Mouse (Mus musculus): Measurements from ENCODE around the gene Magea2. TPM values are rescaled to one million over a fixed set of nuclear protein-coding genes. Genes with fewer than 3 reads are reported as not detected.

Magea2 gene
- not detected for total RNA-seq (2023)

GRCm38 (mm10) chrX:155093566-155093965 is at the start of gene Magea2:
Magea2 (minus strand) TSS chrX:155093666.

DNA sequence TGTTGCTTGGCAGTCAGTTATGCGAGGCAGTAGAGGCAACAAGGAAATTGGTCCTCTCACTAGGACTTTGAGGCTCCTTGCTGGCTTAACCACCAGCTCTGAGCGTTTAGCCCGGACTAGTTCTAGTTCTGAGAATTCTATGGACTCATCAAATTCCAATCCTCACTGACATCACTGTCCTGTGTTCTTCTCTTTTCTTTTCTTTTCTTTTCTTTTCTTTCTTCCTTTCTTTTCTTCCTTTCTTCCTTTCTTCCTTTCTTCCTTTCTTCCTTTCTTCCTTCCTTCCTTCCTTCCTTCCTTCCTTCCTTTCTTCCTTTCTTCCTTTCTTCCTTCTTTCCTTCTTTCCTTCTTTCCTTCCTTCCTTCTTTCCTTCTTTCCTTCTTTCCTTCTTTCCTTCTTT is 34.8 kb upstream of the Magea2 start, which contains the start of gene Cldn34b2:
TSS of gene Cldn34b2 (minus strand) at position 101 of the 400 bp plus-strand sequence.

GRCm38 (mm10) chrX:155089693-155090092 is 3.8 kb downstream of the Magea2 start, which contains the start of gene Magea1:
Magea1 (minus strand) TSS chrX:155089793.

DNA sequence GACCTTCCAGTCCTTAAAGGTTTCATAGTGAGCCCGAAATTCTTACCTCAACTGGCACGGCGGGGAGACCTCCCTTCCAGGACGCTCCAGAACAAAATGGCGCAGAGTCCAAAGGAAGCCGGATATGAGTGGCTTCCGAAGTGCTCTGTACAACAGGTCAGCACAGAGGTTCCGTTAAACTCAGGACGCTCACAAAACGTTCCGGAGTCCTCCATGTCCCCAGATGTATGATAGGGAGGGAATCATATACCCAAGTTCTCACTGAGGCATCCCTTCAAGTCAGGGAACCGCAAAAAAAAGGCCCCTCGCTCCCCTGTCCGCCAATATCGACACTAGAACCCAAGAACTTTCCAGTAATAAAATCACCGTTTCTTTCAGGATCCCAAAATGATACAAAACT is 30.4 kb downstream of the Magea2 start, which contains the start of gene Magea5:
TSS of gene Magea5 (minus strand) at position 101 of the 400 bp plus-strand sequence.

GRCm38 (mm10) chrX:154995750-154996149 is 97.7 kb downstream of the Magea2 start, which contains the start of gene Magea8:
Magea8 (minus strand) TSS chrX:154995850.

Other genes starting within 250 kb of the Magea2 start
- gene Cldn34b1, start 203.4 kb downstream of the Magea2 start, total RNA-seq (2023), result not detected
- not detected for gene Magea6, start 157.7 kb downstream of the Magea2 start, total RNA-seq (2023)
- gene Magea3, start 144.2 kb downstream of the Magea2 start, total RNA-seq (2023), result not detected
- not detected for gene Magea8, start 97.8 kb downstream of the Magea2 start, total RNA-seq (2023)
- gene Magea5, start 30.5 kb downstream of the Magea2 start, total RNA-seq (2023), result not detected
- gene Magea1, start 3.9 kb downstream of the Magea2 start, total RNA-seq (2023), result not detected
- gene Cldn34b2, start 34.7 kb upstream of the Magea2 start, total RNA-seq (2023), result not detected
- gene Sat1, start 122.8 kb upstream of the Magea2 start, total RNA-seq (2023), result 100 to 1,000 TPM; 280 to 331 TPM
- 10 to 100 TPM; 22.4 to 27.6 TPM for gene Acot9, start 168.8 kb upstream of the Magea2 start, total RNA-seq (2023)
- gene Prdx4, start 247.1 kb upstream of the Magea2 start, total RNA-seq (2023), result 10 to 100 TPM; 15.2 to 17.6 TPM

All from B cell, adult 67 days (primary cell).